In genomic region chr11:103093862-103094833, GRCm38 (mm10) we compare ENCODE assay signal across 9 mouse cellular contexts. TPM values are rescaled to one million over a fixed set of nuclear protein-coding genes. Genes with fewer than 3 reads are reported as not detected.
A peak's percentile ranks its signal among the peaks of the same experiment; 100 is the strongest.
DNase-seq lines count a peak whose midpoint lies in the region; ATAC-seq and TF ChIP-seq lines count a peak whose summit lies in the region.
"Had no signal": no experiment of that assay in that cellular context is flagged by ENCODE, and none has a peak within 500 bp of the region (broad histone marks: within the 10 kb centered on the region; RNA-seq: fewer than 3 reads in every experiment).

No protein-coding gene starts in this region.

- H3K4me3 ChIP-seq in bone marrow, adult 2 months (replicated peaks; ENCODE audit: control insufficient read depth, low read depth, low read length), result no peak overlapping the region
- no peak overlapping the region for H3K4me3 ChIP-seq in forebrain, embryonic 12.5 days (replicated peaks)
- H3K4me3 ChIP-seq: embryonic facial prominence, embryonic 13.5 days had no signal

- peak; percentile 12 for DNase-seq in cerebellum, adult 9-11 months
- no peak for DNase-seq in cerebellum, postnatal 36 days
- peak; percentile 88 for DNase-seq in 416B (ENCODE audit: low read depth)
- DNase-seq in induced T-regulatory cell, adult 2 months (ENCODE audit: low read depth), result peak; percentile 30
- no peak for DNase-seq in layer of hippocampus, adult 9-11 months
- no peak for DNase-seq in thymus, postnatal 10 days (ENCODE audit: low spot score in 2 of 2)

- peak overlapping the region; percentile 45 for H3K27ac ChIP-seq in bone marrow, adult 2 months (ENCODE audit: control insufficient read depth, insufficient read depth, low read depth, low read length, poor library complexity)
- H3K27ac ChIP-seq in forebrain, embryonic 12.5 days, result no peak overlapping the region
- H3K27ac ChIP-seq: embryonic facial prominence, embryonic 13.5 days had no signal

- H3K4me2 ChIP-seq in forebrain, embryonic 12.5 days, result no peak overlapping the region
- H3K4me2 ChIP-seq: embryonic facial prominence, embryonic 13.5 days had no signal

- no peak for ATAC-seq in forebrain, embryonic 12.5 days (ENCODE audit: low FRiP score)

- no peak overlapping the region for H3K9ac ChIP-seq in forebrain, embryonic 12.5 days
- H3K9ac ChIP-seq: embryonic facial prominence, embryonic 13.5 days had no signal

- no peak for TF ChIP-seq CTCF in bone marrow, adult 2 months (IDR thresholded peaks at IDR 0.05; ENCODE audit: control insufficient read depth, insufficient read depth, low read length)

- peaks cover 23% of the 10 kb centered on the region for H3K27me3 ChIP-seq in forebrain, embryonic 12.5 days

- no peaks in the 10 kb centered on the region for H3K36me3 ChIP-seq in forebrain, embryonic 12.5 days (replicated peaks)
- H3K36me3 ChIP-seq: embryonic facial prominence, embryonic 13.5 days had no signal

- no peaks in the 10 kb centered on the region for H3K9me3 ChIP-seq in forebrain, embryonic 12.5 days
- H3K9me3 ChIP-seq: embryonic facial prominence, embryonic 13.5 days had no signal

- no peak for TF ChIP-seq POLR2A in bone marrow, adult 2 months (IDR thresholded peaks at IDR 0.05; ENCODE audit: borderline replicate concordance, control insufficient read depth, low read depth, low read length)

- 36% methylated on average over 20 of the region's 20 CpGs for WGBS in bone marrow, adult 2 months
- 76% methylated on average over 20 of the region's 20 CpGs for WGBS in forebrain, embryonic 12.5 days

- peaks cover 4% of the 10 kb centered on the region for H3K4me1 ChIP-seq in bone marrow, adult 2 months (ENCODE audit: control insufficient read depth, insufficient read depth, low read length)
- H3K4me1 ChIP-seq in forebrain, embryonic 12.5 days, result peaks cover 10% of the 10 kb centered on the region

RNA-seq across cellular contexts. Expression of gene Plcd3, which starts 7.3 kb away (rescaled TPM):
- polyA plus RNA-seq in bone marrow, adult 2 months (2011; ENCODE audit: insufficient read depth, insufficient read length, low replicate concordance, missing spikeins), result 2.6 and 5.1 TPM in 2 replicates
- polyA plus RNA-seq in forebrain, embryonic 12.5 days (2016; fragmentation: Nextera tagmentation; extraction: Ambion mirVana), result 1.4 and 1.5 TPM in 2 replicates

RNA-seq across cellular contexts. Expression of gene Acbd4, which starts 7.3 kb away (rescaled TPM):
- polyA plus RNA-seq in bone marrow, adult 2 months (2011; ENCODE audit: insufficient read depth, insufficient read length, low replicate concordance, missing spikeins), result 25.5 and 34.1 TPM in 2 replicates
- polyA plus RNA-seq in forebrain, embryonic 12.5 days (2016; fragmentation: Nextera tagmentation; extraction: Ambion mirVana), result 5.7 and 7.1 TPM in 2 replicates

RNA-seq across cellular contexts. Expression of gene Hexim1, which starts 21.9 kb away (rescaled TPM):
- 14.0 and 21.8 TPM in 2 replicates for polyA plus RNA-seq in bone marrow, adult 2 months (2011; ENCODE audit: insufficient read depth, insufficient read length, low replicate concordance, missing spikeins)
- polyA plus RNA-seq in forebrain, embryonic 12.5 days (2016; fragmentation: Nextera tagmentation; extraction: Ambion mirVana), result 3.4 TPM in 2 replicates

RNA-seq across cellular contexts. Expression of gene Hexim2, which starts 38.1 kb away (rescaled TPM):
- 2.8 and 5.7 TPM in 2 replicates for polyA plus RNA-seq in bone marrow, adult 2 months (2011; ENCODE audit: insufficient read depth, insufficient read length, low replicate concordance, missing spikeins)
- 10.1 and 11.8 TPM in 2 replicates for polyA plus RNA-seq in forebrain, embryonic 12.5 days (2016; fragmentation: Nextera tagmentation; extraction: Ambion mirVana)

Comparison
In these comparisons a context has a peak if more than half of its experiments do, and no peak if none do; other contexts are left out.
1. DNase-seq: peak in cerebellum, adult 9-11 months (single experiment), 416B (single experiment) and induced T-regulatory cell, adult 2 months (single experiment); none in cerebellum, postnatal 36 days (0 of 2), layer of hippocampus, adult 9-11 months (single experiment) and thymus, postnatal 10 days (0 of 2).